Mouse (Mus musculus) adrenal gland, postnatal 14 days (tissue): ENCODE results near the gene Samd14. TPM values are rescaled to one million over a fixed set of nuclear protein-coding genes. Genes with fewer than 3 reads are reported as not detected.
"Not testable (repeated sequence)": the region's sequence is repeated elsewhere in the genome, so short reads cannot be mapped to it uniquely, and the experiment has no call there.

Experiments used
- DNase-seq: peaks from one replicate; pipeline ENCODE4 v3.0.0; 2021; ENCODE audit warnings: mixed read lengths
- total RNA-seq: library from RNA; stranded (reverse); gene quantifications from 2 replicates; pipeline ENCODE4 v1.2.3, GENCODE M21; 2021

Samd14 gene
- total RNA-seq, 1 experiment from 2014 or later = 5.4 TPM

DNA sequence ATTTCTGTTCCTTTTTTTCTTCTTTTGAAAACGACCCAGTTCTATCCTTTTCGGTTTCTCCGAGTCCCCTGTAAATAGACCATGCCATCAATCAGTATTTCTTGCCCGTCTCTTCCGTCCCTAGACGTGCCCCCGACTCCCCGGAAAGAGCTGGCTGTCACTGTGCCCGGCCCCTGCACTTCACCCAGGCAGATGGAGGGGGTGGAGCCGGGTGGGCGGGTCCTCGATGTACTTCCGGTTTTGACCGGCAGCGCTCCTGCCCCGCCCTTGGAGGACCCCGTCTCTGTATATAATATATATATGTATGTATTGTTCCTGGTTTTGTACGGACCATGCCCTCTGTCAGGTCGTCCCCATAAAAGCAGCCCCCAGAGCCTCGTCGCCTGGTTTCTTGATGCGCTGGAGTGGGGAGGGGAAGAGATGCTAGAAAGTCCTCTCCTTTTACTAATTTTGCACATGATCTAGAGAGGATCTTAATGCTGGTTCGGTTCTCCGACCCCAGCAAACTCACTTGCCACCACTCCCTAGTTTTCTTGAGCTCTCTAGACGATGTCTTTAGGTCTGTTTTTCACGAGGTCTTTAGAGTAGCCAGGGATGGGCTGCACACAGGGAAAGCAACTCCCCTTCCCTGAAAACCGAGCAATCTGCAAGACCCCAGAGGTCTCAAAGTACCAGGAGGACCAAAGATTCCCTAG, 3.0 kb upstream of the Samd14 start:
- DNase-seq = peak; percentile 90

DNA sequence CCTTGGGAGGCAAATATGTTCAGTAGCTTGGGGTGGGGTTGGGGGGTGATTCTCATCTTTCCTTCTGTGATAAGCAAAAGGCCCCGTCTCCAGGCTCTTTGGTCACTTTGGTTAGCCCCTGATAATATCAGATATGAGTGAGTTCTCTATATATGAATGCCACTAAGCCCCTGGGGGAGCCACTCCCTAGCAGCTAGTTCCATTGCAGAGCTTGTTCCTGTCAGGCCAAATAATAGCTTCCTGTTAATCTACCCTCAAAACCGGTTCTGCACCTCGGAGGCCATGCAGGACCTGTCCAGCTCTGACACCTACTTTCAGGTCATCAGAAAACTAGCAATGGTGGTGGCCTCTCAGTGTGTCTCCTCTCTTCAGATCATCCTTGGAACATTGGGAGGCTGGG, 2.3 kb upstream of the Samd14 start:
- DNase-seq = no peak

DNA sequence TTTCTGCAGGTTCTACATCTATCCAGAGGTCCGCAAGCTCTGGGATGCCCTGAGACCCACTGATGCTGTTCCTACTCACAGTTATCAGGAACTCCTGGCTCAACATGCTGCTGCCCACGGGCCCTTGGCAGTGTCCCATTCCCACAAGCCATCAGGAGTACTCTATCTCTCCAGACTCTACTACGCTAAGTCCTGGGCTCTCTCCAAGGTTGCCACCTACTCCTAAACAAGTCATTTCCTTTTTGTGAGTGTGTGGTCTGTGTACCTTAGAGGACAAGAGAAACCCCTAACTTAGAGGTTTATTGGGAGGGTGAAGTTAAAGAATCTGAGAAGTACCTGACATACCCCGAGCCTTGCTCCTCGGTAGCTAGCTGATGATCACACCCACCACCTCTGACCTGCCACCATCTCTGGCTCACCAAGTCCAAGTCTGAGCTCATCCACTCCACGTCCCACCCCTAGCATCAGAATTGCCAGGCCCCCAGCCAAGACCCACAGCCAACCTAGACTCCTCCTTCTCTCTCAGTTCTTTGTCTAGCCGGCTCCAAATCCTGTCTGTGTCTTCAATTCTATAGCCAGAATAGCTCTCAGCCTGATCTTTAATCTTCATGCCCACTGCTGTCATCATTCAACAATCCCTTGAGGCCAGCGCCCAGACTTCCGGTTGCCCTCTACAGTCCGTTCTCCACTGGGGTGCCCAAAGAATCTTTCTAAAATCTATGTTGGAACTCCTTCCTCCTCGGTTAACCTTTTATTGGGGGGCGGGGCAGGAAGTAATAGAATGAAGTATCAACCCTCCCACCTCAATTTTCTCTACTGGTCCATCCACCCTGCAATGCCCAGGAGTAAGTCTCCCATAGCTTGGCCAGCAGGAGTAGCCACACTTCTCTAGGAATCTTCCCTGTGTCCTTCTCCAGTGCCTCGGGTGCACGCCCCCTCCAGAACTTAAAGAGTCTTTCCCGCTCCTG, 734 bp upstream of the Samd14 start:
- DNase-seq = no peak

DNA sequence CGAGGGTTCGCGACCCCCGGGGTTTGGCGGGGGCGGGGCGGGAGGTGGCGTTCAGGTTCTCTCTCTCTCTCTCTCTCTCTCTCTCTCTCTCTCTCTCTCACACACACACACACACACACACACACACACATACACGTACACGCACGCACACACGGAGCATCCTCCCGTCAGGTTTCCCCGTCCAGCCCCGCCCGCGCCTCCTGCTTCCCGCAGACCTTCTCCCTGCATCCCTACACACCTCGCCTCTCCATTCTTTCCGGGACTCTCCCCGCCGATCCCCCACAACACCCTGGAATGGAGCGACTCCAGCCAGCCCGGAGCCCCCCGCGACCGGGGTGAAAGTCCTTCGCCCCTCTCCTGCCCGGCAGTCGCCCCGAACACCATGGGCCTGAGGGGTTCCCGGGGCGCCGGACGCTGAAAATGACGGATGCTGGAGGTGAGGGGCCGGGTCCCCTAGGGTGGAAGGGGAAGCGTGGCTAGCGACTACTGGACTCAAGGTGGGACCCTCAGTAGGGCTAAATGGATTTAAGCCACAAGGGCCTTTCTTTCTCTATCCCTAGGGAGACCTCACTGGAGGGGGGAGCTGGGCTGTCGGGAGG, 561 bp downstream of the Samd14 start:
- no peak for DNase-seq

DNA sequence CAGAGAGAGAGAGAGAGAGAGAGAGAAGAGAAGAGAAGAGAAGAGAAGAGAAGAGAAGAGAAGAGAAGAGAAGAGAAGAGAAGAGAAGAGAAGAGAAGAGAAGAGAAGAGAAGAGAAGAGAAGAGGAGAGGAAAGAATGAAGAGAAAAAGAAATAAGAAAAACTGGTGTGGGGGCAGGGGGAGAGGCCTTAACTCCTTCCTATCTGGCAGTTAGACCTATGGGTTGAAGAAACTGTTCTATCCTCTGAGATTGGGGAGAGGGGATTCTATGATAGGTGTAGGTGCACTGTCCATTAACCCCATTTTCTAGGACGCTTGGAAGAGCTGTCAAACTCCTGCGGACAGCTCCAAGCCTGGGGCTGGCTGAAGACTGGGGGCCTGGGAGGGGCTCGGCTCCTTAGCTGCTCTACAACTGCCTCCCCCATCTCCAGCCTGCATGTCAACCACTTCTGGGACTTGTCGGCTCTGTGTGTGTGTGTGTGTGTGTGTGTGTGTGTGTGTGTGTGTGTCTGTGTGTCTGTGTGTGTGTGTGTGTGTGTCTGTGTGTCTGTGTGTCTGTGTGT, 1.2 kb downstream of the Samd14 start:
- DNase-seq = not testable (repeated sequence)

DNA sequence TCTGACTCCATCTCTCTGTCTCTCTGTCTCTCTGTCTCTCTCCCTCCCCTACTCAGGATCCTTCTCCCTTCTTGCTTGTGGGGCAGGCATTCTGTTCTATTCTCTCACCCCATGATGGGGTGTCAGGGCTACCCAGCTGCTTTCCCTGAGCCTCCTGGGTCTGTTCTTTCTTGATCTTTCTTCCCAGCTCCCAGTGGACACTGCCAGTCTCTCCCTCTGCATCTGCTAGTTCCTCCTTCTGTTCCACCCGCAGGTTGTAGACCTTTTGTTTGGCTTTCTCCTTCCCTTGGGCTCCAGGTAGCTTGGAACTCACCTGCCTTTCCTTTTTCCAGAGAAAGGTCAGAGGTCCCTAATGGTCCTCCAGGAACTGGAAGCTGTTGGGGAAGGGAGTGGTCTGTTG, 1.7 kb downstream of the Samd14 start:
- no peak for DNase-seq

DNA sequence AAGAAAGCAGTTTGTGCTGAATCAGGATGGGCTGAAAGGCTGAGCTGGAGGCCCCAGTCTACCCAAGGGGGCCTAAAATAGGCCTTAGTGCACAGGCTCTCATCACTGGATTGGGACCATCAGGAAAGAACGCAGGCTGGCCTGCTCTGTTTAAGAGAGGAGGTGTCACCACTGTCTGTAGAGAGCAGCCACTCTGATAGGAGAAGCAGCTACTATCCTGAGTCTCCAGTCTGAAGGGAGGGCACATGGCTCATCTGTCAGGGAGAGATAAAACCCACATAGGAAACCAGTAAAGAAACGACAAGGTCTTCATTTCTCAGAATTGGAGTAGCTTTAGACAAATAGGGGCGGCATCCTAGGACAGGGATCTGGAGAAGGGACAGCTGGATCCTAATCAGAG, 2.4 kb downstream of the Samd14 start:
- DNase-seq = no peak

DNA sequence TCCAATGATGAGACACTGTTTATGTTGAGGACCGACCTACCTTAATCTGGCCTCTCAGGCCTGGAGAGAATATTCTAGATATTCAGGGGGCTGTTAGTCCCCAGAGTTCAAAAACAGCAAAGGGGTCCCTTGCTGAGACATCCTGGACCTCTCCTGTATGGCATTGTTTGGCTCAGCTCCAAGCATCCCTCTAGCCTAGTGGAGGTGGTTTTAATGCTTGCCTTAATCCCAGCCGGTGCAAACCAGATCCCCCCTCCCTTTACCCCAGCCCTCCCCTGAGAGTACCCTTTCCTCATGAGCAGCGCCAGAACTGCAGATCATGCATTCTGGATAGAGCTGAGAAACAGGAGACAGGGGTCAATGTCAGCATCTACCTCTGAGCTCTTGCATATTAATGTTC, 2.8 kb downstream of the Samd14 start:
- DNase-seq = no peak

DNA sequence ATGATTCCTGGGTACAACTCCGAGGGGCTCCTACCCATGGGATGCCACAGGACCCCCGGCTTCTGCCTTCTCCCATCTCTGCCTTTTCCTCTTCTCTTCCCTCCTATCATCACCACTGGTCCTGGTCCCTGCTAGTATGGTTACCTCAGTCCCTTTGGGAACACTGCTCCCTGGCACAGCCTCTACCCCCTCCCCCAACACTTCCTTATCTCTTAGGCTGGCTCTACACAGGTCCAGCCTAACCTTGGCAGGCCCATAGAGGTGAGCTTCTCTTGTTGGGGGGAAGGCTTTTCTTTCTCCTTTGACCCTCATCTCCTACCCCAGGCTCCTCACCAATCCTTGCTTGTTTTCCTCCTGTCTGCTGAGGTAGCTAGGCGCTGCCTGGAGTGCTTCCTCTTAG, 5.8 kb downstream of the Samd14 start:
- no peak for DNase-seq

DNA sequence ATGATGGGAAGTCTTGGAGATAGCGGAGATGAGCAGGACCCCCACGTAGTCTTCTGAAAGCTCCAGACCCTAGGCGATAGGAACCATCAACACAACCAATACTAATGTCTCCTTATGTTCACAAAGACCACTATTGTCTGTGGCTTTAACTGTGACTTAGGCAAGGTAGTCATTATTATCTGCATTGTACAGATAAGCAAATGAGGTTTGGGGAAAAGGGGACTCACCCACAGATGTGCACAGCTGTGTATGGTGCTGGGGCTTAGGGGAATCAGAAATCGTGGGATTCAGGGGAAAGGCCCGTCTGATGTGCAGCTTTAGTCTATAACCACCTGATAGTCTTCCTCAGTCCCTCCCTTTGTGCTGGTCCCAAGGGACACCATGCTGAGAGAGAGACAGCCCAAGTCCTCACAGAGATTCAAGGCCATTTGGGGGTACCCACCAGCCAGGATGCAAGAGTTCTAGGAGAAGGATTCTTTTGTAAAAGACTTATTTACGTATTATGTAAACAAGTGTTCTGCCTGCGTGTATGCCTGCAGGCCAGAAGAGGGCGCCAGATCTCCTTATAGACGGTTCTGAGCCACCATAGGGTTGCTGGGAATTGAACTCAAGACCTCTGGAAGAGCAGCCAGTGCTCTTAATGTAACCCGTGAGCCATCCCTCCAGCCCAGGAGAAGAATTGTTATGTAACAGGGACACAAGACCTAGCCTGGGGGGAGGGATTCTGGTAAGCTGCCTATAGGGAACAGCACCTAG, 12.7 kb downstream of the Samd14 start:
- no peak for DNase-seq

DNA sequence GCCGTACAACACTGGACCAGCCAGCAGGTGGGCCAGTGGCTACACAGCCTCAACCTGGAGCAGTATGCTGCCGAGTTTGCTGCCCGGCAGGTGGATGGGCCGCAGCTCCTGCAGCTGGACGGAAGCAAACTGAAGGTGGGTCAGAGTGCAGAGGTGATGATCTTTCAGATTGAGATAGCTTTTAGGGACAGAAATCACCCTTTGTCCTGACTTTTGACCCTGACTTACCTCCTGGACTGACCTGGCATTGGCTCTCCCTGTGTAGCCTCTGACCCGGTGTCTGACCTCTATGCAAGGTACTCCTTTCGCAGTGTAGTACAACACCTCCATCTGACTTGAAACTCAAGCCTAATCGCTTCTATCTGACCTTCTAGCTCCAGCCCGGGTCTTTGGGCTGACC, 13.8 kb downstream of the Samd14 start:
- DNase-seq = no peak

DNA sequence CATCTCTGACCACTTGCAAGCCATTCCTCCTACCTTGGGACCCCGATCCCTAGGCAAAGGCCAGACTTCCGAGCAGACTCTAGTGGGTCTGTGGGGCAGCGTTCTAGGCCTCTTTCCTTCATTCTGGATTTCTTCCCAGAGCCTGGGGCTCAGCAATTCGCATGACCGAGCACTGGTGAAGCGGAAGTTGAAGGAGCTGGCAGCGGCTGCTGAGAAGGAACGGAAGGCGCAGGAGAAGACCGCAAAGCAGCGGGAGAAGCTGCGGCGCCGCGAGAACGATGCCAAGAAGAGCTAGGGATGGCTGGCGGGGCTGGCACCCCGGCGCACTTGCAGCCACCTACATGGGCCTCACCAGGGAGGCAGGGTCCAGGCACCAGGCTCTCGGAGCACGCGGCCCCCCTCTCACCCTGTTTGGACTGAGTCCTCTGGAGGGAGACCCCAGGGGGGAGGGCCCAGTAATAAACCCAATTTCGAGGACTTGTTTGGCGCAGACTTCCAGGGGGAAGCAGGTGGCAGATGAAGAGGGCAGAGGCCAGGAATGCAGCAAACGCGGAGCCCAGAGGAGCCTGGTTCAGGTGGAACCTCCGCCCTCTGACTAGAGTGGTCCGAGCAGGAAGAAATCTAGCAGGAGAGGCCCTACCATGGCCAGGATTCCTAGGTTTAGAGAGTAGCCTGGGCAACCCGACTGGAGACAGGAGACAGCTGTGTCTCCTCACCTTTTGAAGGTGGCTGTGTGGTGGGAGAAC, 14.9 kb downstream of the Samd14 start:
- DNase-seq = no peak

DNA sequence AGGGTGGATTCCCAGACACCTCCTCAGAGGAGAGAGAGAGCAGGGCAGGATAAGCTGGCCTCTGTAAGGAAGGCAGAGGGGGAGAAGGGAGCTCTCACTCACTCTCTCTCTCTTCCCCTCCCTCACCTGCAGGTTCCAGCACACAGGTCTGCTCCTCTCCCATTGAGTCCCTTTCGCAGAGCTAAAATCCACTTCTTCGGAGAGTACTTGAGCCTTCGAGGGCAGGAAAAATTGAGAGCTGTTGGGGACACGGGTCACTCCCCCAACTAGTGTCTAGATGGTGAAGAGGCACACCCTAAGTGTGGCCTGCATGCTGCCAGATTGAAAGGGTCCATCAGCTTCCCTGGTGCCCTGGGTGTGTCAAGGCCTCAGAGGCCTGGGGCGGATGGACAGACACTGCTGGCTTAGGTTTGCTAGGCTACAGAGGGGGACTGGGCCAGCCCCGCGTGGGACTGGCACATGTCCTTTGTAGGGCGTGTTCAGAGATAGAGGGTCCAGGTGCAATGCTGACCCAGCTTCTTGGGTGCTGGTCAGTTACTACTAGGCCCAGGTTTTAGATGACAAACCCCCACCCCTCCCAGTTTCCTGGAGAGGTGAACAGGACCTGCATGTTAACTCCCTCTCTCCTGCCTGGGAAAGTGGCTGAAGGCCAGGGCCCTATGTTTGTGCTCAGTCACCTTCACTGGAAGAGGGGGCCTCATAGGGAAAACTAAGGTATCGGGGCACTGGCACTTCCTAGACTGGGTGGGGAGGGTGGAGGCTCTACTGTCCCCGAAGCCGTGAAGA, 15.7 kb downstream of the Samd14 start:
- no peak for DNase-seq

DNA sequence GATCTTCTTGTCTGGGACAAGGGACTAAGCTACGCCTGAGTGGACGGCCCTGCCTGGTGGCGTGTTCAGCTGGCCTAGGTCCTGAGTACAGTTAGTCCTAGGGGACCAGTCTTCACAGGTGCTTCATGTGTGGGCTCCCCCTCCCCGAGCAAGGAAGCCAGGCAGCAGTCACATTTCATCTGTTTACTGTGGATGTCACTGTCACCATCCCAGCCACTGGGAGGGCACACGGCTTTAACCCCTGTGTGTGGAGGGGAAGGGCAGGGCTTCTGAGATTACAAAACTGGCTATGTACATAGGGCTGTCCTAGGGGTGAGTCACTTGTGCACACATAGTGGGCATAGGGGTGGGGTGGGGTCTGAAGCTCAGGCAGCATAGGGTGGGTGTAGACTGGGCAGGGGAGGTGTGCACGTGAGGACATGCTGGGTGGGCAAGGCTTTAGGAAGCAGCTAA, 16.4 kb downstream of the Samd14 start:
- DNase-seq = no peak

DNA sequence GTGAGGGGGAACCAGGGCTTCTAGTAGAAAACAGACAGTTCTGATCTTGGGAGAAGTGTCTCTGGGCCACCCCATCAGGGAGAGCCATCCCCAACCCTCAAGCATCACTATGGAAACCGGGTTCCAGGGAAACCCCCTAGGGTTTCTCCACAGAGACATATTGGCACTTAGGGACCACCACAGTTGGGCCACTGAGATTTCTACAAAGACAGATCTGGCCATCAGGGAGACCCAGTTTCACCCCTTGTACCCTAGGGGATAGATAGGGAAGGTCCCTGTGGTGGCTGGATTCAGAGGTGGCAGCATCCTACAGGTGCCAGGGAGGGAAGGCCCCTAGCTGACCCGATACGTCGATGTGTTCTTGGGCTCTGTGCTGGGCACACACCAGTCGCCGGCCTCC, 17.2 kb downstream of the Samd14 start:
- DNase-seq = no peak

DNA sequence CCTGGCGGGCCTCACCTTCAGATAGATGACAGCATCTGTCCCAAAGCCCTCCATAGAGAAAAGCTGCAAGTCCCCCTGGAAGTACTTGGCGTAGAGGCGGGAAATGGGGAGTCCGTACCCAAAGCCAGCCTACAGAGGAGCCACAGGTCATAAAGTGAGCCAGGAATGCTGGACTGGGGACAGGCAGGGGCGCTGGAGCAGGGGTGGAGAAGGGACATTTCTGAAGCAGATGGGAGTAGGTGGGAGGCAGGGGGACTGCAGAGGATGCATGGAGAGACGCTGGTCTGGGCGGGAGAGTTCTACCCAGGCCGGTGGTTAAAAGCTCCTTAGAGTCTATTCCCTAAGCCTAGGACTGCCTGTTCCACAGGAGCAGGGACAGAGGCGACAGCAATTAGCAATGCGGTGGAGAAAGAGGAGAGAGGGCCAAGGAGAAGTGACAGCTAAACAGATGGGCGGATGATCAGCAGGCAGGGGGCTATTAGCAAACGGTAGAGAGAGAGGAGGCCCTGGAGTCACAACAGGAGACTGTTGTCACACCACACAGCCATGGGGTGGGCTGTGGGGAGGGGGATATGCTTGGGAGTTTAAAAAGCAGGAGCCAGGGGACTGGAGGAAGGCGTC, 18.3 kb downstream of the Samd14 start:
- DNase-seq = no peak

DNA sequence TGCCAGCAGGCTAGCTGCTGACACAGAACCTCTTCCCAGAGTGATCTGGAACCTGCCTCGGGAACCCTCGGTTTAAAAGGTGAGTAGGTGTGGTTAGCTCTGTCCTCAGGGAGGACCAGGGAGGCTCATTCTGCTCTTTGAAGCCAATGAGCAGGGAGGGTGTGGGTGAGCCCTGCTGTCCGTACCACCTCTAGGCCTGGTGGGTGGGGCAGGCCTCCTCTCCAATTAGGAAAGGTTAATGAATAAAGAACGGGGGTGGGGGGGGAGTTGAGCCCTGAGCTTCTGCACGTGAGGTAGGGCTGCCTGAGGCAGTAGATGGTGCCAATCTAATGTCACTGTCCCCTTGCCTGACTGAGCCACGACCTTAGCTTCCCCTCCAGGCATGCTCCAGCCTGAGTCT, 23.3 kb downstream of the Samd14 start:
- no peak for DNase-seq

DNA sequence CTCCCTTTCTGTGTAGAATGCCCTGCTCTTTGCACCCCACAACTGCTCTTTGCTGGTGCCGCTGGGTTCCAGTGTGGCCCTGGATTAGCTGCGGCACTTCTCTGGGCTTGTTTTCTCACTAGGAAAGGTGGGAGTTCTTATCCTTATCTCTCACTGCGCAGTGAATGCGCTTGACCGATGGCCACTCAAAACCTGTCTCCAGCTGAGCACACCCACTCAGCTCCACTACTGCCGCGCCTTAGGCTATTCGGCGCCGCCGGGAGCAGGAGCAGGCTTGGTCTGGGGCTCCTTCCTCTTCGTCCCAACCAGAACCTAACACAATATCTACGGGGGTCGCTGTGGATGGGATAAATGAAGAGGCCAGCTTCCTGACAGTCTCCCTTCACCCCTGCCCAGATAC, 23.9 kb downstream of the Samd14 start:
- no peak for DNase-seq

DNA sequence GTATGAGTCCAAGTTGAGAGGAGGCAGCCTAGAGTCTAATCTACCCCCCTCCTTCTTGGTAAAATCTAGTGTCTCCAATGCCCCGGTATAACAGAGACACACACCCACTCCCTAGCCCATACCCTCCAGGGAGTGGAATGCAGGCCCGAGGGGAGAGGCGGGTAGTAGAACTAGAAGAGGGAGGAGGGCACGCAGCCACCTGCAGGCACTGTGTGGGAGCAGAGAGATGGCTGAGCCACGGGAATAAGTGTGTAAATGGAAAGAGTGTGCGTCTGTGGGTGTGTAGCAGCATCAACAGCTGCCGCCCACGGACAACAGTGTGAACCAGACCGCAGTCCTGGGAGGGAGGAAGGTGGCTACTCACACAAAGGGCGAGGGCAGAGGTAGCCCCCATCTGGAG, 25.2 kb downstream of the Samd14 start:
- no peak for DNase-seq

DNA sequence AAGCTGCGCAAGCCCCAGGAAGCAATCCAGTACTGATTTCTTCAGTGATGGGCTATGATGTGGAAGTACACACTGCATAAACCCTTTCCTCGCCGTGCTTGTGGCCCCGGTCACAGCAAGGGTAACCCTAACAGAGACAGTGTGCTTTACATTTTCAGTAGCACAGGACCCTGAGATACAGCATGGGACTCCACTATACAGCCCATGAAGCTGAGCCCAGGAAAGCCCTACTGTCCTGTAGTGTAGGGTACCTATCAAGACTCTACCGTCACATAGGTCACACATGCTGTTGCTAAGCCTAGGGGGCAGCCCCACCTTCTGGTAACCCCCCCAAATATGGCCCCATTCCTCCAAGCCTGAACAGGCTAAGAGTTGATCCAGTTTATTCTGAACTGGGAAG, 26.8 kb downstream of the Samd14 start:
- DNase-seq = no peak
